Mouse (Mus musculus): ENCODE measurements around the gene Zbtb45. TPM values are rescaled to one million over a fixed set of nuclear protein-coding genes. Genes with fewer than 3 reads are reported as not detected.

The Zbtb45 gene
- total and polyA plus RNA-seq, 3 experiments = 6.7 to 17.1 (median 9.5) TPM

DNA sequence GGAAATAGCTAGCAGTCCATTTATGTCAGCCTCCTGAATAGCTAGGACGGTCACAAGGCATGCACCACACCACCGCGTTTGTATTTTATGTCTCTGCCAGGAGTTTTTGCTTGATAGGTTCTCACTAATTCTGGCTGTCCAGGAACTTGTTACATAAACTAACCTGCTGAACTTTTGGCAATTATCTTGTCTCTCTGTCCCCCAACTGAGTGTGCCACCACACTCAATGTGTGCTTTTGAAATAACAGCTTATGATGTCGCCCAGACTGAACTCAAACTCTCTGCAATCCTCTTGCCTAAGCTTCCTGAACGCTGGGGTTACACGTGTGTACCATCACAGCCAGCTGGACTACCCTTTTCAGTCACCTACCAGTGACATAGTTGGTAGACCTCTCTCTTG lies 32.7 kb upstream of the Zbtb45 start:
- in situ Hi-C loops (cut with MboI; ENCODE audit: low pct_ligation_motif_present, low pct_unique_long_range_greater_than_20kb, low sequenced_read_pairs) = loop anchor here (5.0 to 10.0 kb wide), 2 partner anchors 35 to 118 kb away; partner anchors contain the start of genes Rnf225 and Rps5
- H3K4me3 ChIP-seq (replicated peaks in 1 of 3; ENCODE audit: low read depth in 2 of 3, low read length in 2 of 3, poor library complexity in 1 of 3) = no peak overlapping the region
- H3K27ac ChIP-seq (ENCODE audit: insufficient read depth, low read depth) = no peak overlapping the region
- peaks cover 0 to 21% of the 10 kb centered on the region in 2 experiments for H3K36me3 ChIP-seq (replicated peaks in 1 of 2; ENCODE audit: control insufficient read depth in 1 of 2, insufficient read depth in 1 of 2, low read length in 1 of 2)
- H3K79me2 ChIP-seq (replicated peaks; ENCODE audit: control insufficient read depth, extremely low read depth, insufficient read depth, poor library complexity, severe bottlenecking) = peaks cover under 1% of the 10 kb centered on the region; the same call in 1 of the 2 replicates
- H3K4me2 ChIP-seq (ENCODE audit: insufficient read depth, low read depth, poor library complexity, severe bottlenecking) = no peak overlapping the region
- dilution Hi-C loops (cut with MboI; ENCODE audit: extremely low pct_ligation_motif_present, extremely low pct_unique_long_range_greater_than_20kb, low sequenced_read_pairs) = no loop called here
- TF ChIP-seq ELF1 (IDR thresholded peaks at IDR 0.05; ENCODE audit: low read depth, low read length) (no peak), SMC3 (IDR thresholded peaks at IDR 0.05; ENCODE audit: low read depth, low read length) (no peak), JUN (IDR thresholded peaks at IDR 0.05; ENCODE audit: insufficient read depth, low read depth, low read length) (no peak), MEF2A (IDR thresholded peaks at IDR 0.05; ENCODE audit: borderline replicate concordance, low read depth, low read length) (no peak), ZKSCAN1 (IDR thresholded peaks at IDR 0.05; ENCODE audit: borderline replicate concordance, low read depth, low read length) (no peak), TCF12 (IDR thresholded peaks at IDR 0.05; ENCODE audit: low read depth, low read length) (no peak), USF1 (IDR thresholded peaks at IDR 0.05; ENCODE audit: low read depth, low read length) (no peak), NELFE (IDR thresholded peaks at IDR 0.05; ENCODE audit: low read depth, low read length) (no peak)
- H3K9ac ChIP-seq (ENCODE audit: insufficient read depth, low read depth) = no peak overlapping the region
- H3K4me1 ChIP-seq (ENCODE audit: control insufficient read depth in 1 of 2, insufficient read depth in 2 of 2) = peaks cover 0 to 21% of the 10 kb centered on the region in 2 experiments; a peak in 2 of 4 replicates
- no peak for DNase-seq (ENCODE audit: extremely low read depth)
- H3K27me3 ChIP-seq (replicated peaks) = no peaks in the 10 kb centered on the region
- H3K9me3 ChIP-seq (replicated peaks; ENCODE audit: low read length) = peaks cover 10% of the 10 kb centered on the region

DNA sequence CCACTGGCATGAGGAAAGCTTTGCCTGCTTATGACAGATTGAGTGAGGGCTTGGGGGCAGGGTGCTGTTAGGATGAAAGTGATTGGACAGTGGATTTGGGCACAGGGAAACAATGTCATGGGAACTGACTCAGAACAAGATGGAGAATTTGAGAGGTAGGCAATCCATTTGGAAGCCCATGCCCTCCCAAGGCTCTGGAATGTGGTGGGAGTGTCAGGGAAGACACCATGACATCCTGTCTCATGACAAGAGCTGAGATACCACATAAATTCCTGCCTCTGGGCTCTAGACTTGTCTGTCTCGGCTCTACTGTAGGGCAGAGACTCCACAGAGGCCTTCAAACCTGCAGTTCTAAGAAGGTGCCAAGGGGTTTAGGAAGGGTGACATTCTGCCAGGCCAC lies 31.4 kb upstream of the Zbtb45 start:
- no peak overlapping the region for H3K9ac ChIP-seq (ENCODE audit: insufficient read depth, low read depth)
- H3K79me2 ChIP-seq (replicated peaks; ENCODE audit: control insufficient read depth, extremely low read depth, insufficient read depth, poor library complexity, severe bottlenecking) = peaks cover 13% of the 10 kb centered on the region
- peaks cover 10% of the 10 kb centered on the region for H3K9me3 ChIP-seq (replicated peaks; ENCODE audit: low read length)
- DNase-seq (ENCODE audit: extremely low read depth) = no peak
- dilution Hi-C loops (cut with MboI; ENCODE audit: extremely low pct_ligation_motif_present, extremely low pct_unique_long_range_greater_than_20kb, low sequenced_read_pairs) (no loop called here), in situ Hi-C loops (cut with MboI; ENCODE audit: low pct_ligation_motif_present, low pct_unique_long_range_greater_than_20kb, low sequenced_read_pairs) (loop anchor here (5.0 to 10.0 kb wide), 2 partner anchors 34 to 116 kb away; partner anchors contain the start of genes Rnf225 and Rps5)
- no peak overlapping the region for H3K27ac ChIP-seq (ENCODE audit: insufficient read depth, low read depth)
- no peak overlapping the region for H3K4me3 ChIP-seq (replicated peaks in 1 of 3; ENCODE audit: low read depth in 2 of 3, low read length in 2 of 3, poor library complexity in 1 of 3)
- peaks cover under 1 to 25% of the 10 kb centered on the region in 2 experiments; a peak in 3 of 4 replicates for H3K4me1 ChIP-seq (ENCODE audit: control insufficient read depth in 1 of 2, insufficient read depth in 2 of 2)
- H3K4me2 ChIP-seq (ENCODE audit: insufficient read depth, low read depth, poor library complexity, severe bottlenecking) = no peak overlapping the region
- TF ChIP-seq SIN3A (IDR thresholded peaks at IDR 0.05; ENCODE audit: low read length) = no peak
- no peak for TF ChIP-seq BHLHE40 (IDR thresholded peaks at IDR 0.05; ENCODE audit: low read depth, low read length)
- no peak for TF ChIP-seq KAT2A (IDR thresholded peaks at IDR 0.05; ENCODE audit: insufficient replicate concordance, low read length)
- TF ChIP-seq MAZ (IDR thresholded peaks at IDR 0.05; ENCODE audit: low read depth, low read length) = no peak
- no peak for TF ChIP-seq NELFE (IDR thresholded peaks at IDR 0.05; ENCODE audit: low read depth, low read length)
- no peak for TF ChIP-seq NRF1 (IDR thresholded peaks at IDR 0.05; ENCODE audit: low read depth, low read length)
- no peak for TF ChIP-seq ZNF384 (IDR thresholded peaks at IDR 0.05; ENCODE audit: low read depth, low read length)
- TF ChIP-seq JUN (IDR thresholded peaks at IDR 0.05; ENCODE audit: insufficient read depth, low read depth, low read length) = no peak
- no peak for TF ChIP-seq POLR2AphosphoS2 (IDR thresholded peaks at IDR 0.05; ENCODE audit: low read depth, low read length)
- no peak for TF ChIP-seq GABPA (IDR thresholded peaks at IDR 0.05; ENCODE audit: insufficient replicate concordance, low read depth, low read length)
- no peak for TF ChIP-seq MYC (IDR thresholded peaks at IDR 0.05; ENCODE audit: low read depth, low read length)
- TF ChIP-seq HCFC1 (IDR thresholded peaks at IDR 0.05; ENCODE audit: low read depth, low read length) = no peak
- TF ChIP-seq SMC3 (IDR thresholded peaks at IDR 0.05; ENCODE audit: low read depth, low read length) = no peak
- TF ChIP-seq MAX (IDR thresholded peaks at IDR 0.05; ENCODE audit: low read length) = no peak
- no peak for TF ChIP-seq ETS1 (conservative IDR thresholded peaks at IDR 0.05; ENCODE audit: low read depth, low read length)
- no peak for TF ChIP-seq PAX5 (IDR thresholded peaks at IDR 0.05; ENCODE audit: low read length)
- TF ChIP-seq POLR2A (IDR thresholded peaks at IDR 0.05; ENCODE audit: low read depth, low read length) = no peak
- peaks cover 1 to 24% of the 10 kb centered on the region in 2 experiments for H3K36me3 ChIP-seq (replicated peaks in 1 of 2; ENCODE audit: control insufficient read depth in 1 of 2, insufficient read depth in 1 of 2, low read length in 1 of 2)
- no peaks in the 10 kb centered on the region for H3K27me3 ChIP-seq (replicated peaks)

Data from CH12.LX (cell line).